Mouse (Mus musculus): ENCODE measurements around the gene Taf5.

The Taf5 gene

GRCm38 (mm10) chr19:47065860-47066259, 1.7 kb upstream of the Taf5 start:
- DNase-seq (ENCODE audit: low spot score) = no peak

GRCm38 (mm10) chr19:47067924-47068611, 522 bp downstream of the Taf5 start:
- peak; percentile 83 for DNase-seq (ENCODE audit: low spot score)

GRCm38 (mm10) chr19:47088226-47088625, 20.7 kb downstream of the Taf5 start:
- no peak for DNase-seq (ENCODE audit: low spot score)

- peak; percentile 24 for DNase-seq (ENCODE audit: low spot score)
Observed at GRCm38 (mm10) chr19:47089718-47090525, 22.4 kb downstream of the Taf5 start.

GRCm38 (mm10) chr19:47090550-47091156, 23.1 kb downstream of the Taf5 start, which contains the start of the genes Usmg5 and Pdcd11:
TSS of gene Usmg5 (minus strand) at chr19:47090647.
TSS of gene Pdcd11 (plus strand) at chr19:47090768.
- DNase-seq (ENCODE audit: low spot score) = peak; percentile 92

GRCm38 (mm10) chr19:47101080-47101479, 33.5 kb downstream of the Taf5 start:
- DNase-seq (ENCODE audit: low spot score) = no peak

DNA sequence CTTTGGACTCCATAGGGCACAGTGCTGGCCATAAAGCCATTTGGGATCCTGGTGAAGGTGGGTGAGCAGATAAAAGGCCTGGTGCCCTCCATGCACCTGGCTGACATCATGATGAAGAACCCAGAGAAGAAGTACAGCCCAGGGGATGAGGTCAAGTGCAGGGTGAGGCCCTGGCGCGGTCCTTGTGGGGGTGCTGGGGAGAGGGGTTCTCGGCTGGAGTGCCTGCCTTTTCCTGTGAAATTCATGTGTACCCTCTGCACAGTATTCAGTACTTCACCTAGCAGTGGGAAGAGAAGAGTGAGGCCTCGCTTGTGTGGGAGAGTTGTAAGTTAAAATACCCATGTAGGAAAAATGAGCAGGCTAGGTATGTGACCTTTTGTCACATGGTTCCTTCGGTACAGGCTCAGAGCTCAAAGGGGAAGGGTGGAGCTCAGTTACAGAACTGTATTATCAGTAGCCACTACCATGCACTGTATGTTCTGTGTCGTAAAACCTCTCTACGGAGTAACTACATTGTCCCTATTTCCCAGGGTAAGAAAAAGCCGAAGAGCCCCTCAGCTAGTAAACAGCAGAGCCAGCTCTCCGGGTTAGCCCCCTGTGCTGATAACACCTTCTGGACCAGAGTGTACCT, 37.2 kb downstream of the Taf5 start:
- no peak for DNase-seq (ENCODE audit: low spot score)

- DNase-seq (ENCODE audit: low spot score) = no peak
Observed at GRCm38 (mm10) chr19:47118634-47119033, 51.1 kb downstream of the Taf5 start.

GRCm38 (mm10) chr19:47121054-47121453, 53.5 kb downstream of the Taf5 start:
- peak; percentile 15 for DNase-seq (ENCODE audit: low spot score)

- DNase-seq (ENCODE audit: low spot score) = peak; percentile 29
Observed at GRCm38 (mm10) chr19:47122802-47123201, 55.3 kb downstream of the Taf5 start.

DNA sequence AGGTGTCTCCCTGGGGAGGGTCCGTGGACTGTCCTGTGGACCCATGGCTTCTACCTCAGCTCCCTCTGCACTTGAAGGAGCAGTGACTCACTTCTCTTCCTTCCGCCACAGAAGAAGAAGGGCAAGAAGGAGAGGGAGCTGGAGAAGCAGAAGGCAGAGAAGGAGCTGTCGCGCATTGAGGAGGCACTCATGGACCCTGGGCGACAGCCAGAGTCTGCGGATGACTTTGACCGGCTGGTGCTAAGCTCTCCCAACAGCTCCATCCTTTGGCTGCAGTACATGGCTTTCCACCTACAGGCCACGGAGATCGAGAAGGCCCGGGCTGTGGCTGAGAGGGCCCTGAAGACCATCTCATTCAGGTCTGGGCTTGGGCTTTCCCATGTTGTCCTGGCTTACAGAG, 60.6 kb downstream of the Taf5 start:
- no peak for DNase-seq (ENCODE audit: low spot score)

GRCm38 (mm10) chr19:47128835-47129234, 61.3 kb downstream of the Taf5 start:
- DNase-seq (ENCODE audit: low spot score) = no peak

DNA sequence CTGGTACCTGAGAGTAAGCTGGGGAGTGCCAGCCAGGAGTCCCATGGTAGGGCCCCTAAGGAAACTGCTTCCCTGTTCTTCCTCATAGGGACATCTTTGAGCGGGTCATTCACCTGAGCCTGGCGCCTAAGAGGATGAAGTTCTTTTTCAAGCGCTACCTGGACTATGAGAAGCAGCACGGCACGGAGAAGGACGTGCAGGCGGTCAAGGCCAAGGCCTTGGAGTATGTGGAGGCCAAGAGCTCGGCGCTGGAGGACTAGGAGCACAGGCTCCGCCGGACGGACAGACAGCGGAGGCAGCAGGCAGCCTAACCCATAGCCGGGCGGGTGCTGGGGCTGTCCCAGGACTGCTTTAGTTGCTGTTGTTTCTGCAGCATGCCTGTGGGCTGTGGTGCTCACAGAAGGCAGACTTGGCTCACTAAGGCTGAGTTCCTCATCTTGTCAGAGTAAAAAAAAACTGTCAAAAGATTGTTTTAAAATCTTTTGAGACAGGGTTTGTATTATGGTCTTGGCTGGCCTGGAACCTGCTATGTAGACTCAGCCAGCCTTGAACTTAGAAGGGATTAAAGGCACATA, 63.1 kb downstream of the Taf5 start:
- no peak for DNase-seq (ENCODE audit: low spot score)
